Mouse (Mus musculus) cerebellum, adult 2 months (tissue): ENCODE measurements around the gene Prex1.

Experiments
- CTCF ChIP-seq: fragments of 200-500 bp; IDR thresholded peaks from 2 replicates; pipeline ENCODE4 v1.5.1; 2011; ENCODE audit warnings: low read depth, mild to moderate bottlenecking, control low read depth, low read length, moderate library complexity, borderline replicate concordance; ENCODE audit not compliant: insufficient read depth
- POLR2A ChIP-seq: fragments of 200-500 bp; IDR thresholded peaks from 2 replicates; pipeline ENCODE4 v1.6.1; 2011; ENCODE audit warnings: low read length, control low read depth, borderline replicate concordance; ENCODE audit not compliant: insufficient read depth

- TF ChIP-seq CTCF (no peak), POLR2A (no peak)
Observed at GRCm38 (mm10) chr2:166627578-166627977, 86.1 kb downstream of the Prex1 start.
